Comparison of ENCODE assay signal across 20 mouse cellular contexts in genomic region chr11:102957692-102958091, GRCm38 (mm10). TPM values are rescaled to one million over a fixed set of nuclear protein-coding genes. Genes with fewer than 3 reads are reported as not detected.
DNase-seq lines count a peak whose midpoint lies in the region; ATAC-seq and TF ChIP-seq lines count a peak whose summit lies in the region.
"Had no signal": no experiment of that assay in that cellular context is flagged by ENCODE, and none has a peak within 500 bp of the region (broad histone marks: within the 10 kb centered on the region; RNA-seq: fewer than 3 reads in every experiment).

No protein-coding gene starts in this region.

- no peak for DNase-seq in intestine, embryonic 14.5 days (ENCODE audit: low spot score)
- no peak for DNase-seq in hindbrain, postnatal 0 days (ENCODE audit: low spot score)
- DNase-seq in kidney, adult 9 months = no peak
- no peak for DNase-seq in cerebellum, adult 8-10 months
- DNase-seq: cerebellum, postnatal 36 days; forebrain, postnatal 0 days; thymus, postnatal 36 days had no signal

- H3K4me2 ChIP-seq in intestine, embryonic 14.5 days (ENCODE audit: low read length) = peak overlapping the region; percentile 2; the same call in 1 of the 2 replicates
- H3K4me2 ChIP-seq in intestine, postnatal 0 days (replicated peaks; ENCODE audit: low read depth) = no peak overlapping the region
- H3K4me2 ChIP-seq in embryonic facial prominence, embryonic 15.5 days (replicated peaks) = no peak overlapping the region
- no peak overlapping the region for H3K4me2 ChIP-seq in hindbrain, postnatal 0 days (ENCODE audit: low read depth, low read length)
- H3K4me2 ChIP-seq: heart, embryonic 15.5 days; hindbrain, embryonic 15.5 days; kidney, embryonic 15.5 days; limb, embryonic 13.5 days; liver, embryonic 15.5 days had no signal

- H3K27ac ChIP-seq in intestine, embryonic 14.5 days (ENCODE audit: low read depth) = peak overlapping the region; percentile 84
- H3K27ac ChIP-seq in intestine, postnatal 0 days (ENCODE audit: low read depth, low read length) = no peak overlapping the region
- peak overlapping the region; percentile 34; the same call in 1 of the 2 replicates for H3K27ac ChIP-seq in embryonic facial prominence, embryonic 15.5 days (replicated peaks)
- H3K27ac ChIP-seq in hindbrain, postnatal 0 days = peak overlapping the region; percentile 51; the same call in 1 of the 2 replicates
- peak overlapping the region; percentile 20; the same call in 1 of the 2 replicates for H3K27ac ChIP-seq in small intestine, adult 2 months (ENCODE audit: insufficient read depth, low read depth, low read length)
- H3K27ac ChIP-seq: gastrocnemius, adult 2 months; heart, embryonic 15.5 days; kidney, embryonic 15.5 days; limb, embryonic 13.5 days; liver, embryonic 15.5 days had no signal

- H3K9me3 ChIP-seq in intestine, embryonic 14.5 days (ENCODE audit: control insufficient read depth, low read length) = no peaks in the 10 kb centered on the region
- no peaks in the 10 kb centered on the region for H3K9me3 ChIP-seq in intestine, postnatal 0 days (ENCODE audit: control insufficient read depth)
- H3K9me3 ChIP-seq in embryonic facial prominence, embryonic 15.5 days (replicated peaks) = no peaks in the 10 kb centered on the region
- H3K9me3 ChIP-seq in hindbrain, postnatal 0 days (ENCODE audit: low read length) = no peaks in the 10 kb centered on the region
- H3K9me3 ChIP-seq: heart, embryonic 15.5 days; hindbrain, embryonic 15.5 days; kidney, embryonic 15.5 days; limb, embryonic 13.5 days; liver, embryonic 15.5 days had no signal

- ATAC-seq in intestine, embryonic 14.5 days (replicated peaks; ENCODE audit: low FRiP score, low TSS enrichment, low read depth) = no peak
- no peak for ATAC-seq in intestine, postnatal 0 days
- no peak for ATAC-seq in embryonic facial prominence, embryonic 15.5 days (ENCODE audit: insufficient number of reproducible peaks, low FRiP score, low TSS enrichment, low read depth)
- ATAC-seq in hindbrain, postnatal 0 days = peak; percentile 27; the same call in 1 of the 2 replicates
- ATAC-seq: Patski had no signal

- no peaks in the 10 kb centered on the region for H3K36me3 ChIP-seq in intestine, embryonic 14.5 days (ENCODE audit: control insufficient read depth, insufficient read depth, low read length)
- no peaks in the 10 kb centered on the region for H3K36me3 ChIP-seq in intestine, postnatal 0 days (ENCODE audit: control insufficient read depth, insufficient read depth)
- no peaks in the 10 kb centered on the region for H3K36me3 ChIP-seq in embryonic facial prominence, embryonic 15.5 days
- H3K36me3 ChIP-seq in hindbrain, postnatal 0 days (ENCODE audit: insufficient read depth, low read length) = no peaks in the 10 kb centered on the region
- no peaks in the 10 kb centered on the region for H3K36me3 ChIP-seq in small intestine, adult 2 months (ENCODE audit: control insufficient read depth, insufficient read depth, low read length)
- H3K36me3 ChIP-seq: heart, embryonic 15.5 days; hindbrain, embryonic 15.5 days; kidney, embryonic 15.5 days; limb, embryonic 13.5 days; liver, embryonic 15.5 days had no signal

- H3K27me3 ChIP-seq in intestine, embryonic 14.5 days (replicated peaks; ENCODE audit: control insufficient read depth, insufficient read depth, low read length) = no peaks in the 10 kb centered on the region
- peaks cover 9% of the 10 kb centered on the region for H3K27me3 ChIP-seq in intestine, postnatal 0 days (replicated peaks; ENCODE audit: control insufficient read depth, insufficient read depth, low read length)
- H3K27me3 ChIP-seq in embryonic facial prominence, embryonic 15.5 days = no peaks in the 10 kb centered on the region
- peaks cover 2% of the 10 kb centered on the region; the same call in 1 of the 2 replicates for H3K27me3 ChIP-seq in hindbrain, postnatal 0 days (ENCODE audit: insufficient read depth, low read length)
- H3K27me3 ChIP-seq in small intestine, adult 2 months (ENCODE audit: control insufficient read depth, insufficient read depth, low read length) = no peaks in the 10 kb centered on the region
- H3K27me3 ChIP-seq: hindbrain, embryonic 15.5 days; Patski had no signal

- H3K4me1 ChIP-seq in intestine, embryonic 14.5 days (replicated peaks; ENCODE audit: control insufficient read depth, insufficient read depth, low read length) = peaks cover 37% of the 10 kb centered on the region
- H3K4me1 ChIP-seq in intestine, postnatal 0 days (replicated peaks; ENCODE audit: control insufficient read depth, insufficient read depth, low read length) = no peaks in the 10 kb centered on the region
- peaks cover 27% of the 10 kb centered on the region for H3K4me1 ChIP-seq in embryonic facial prominence, embryonic 15.5 days
- H3K4me1 ChIP-seq in hindbrain, postnatal 0 days (ENCODE audit: insufficient read depth, low read length) = peaks cover under 1% of the 10 kb centered on the region; the same call in 1 of the 2 replicates
- H3K4me1 ChIP-seq in small intestine, adult 2 months (ENCODE audit: control insufficient read depth, insufficient read depth, insufficient read length, low read length) = no peaks in the 10 kb centered on the region; the same call in 1 of the 2 replicates
- H3K4me1 ChIP-seq: liver, embryonic 15.5 days had no signal

- TF ChIP-seq POLR2A in small intestine, adult 2 months (IDR thresholded peaks at IDR 0.05; ENCODE audit: low read depth, low read length) = no peak

- TF ChIP-seq CTCF in intestine, postnatal 0 days (IDR thresholded peaks at IDR 0.05; ENCODE audit: low read depth) = no peak
- no peak for TF ChIP-seq CTCF in hindbrain, postnatal 0 days (IDR thresholded peaks at IDR 0.05; ENCODE audit: low read depth)
- no peak for TF ChIP-seq CTCF in small intestine, adult 2 months (IDR thresholded peaks at IDR 0.05; ENCODE audit: extremely low read depth, insufficient read length, insufficient replicate concordance, low read depth, low read length)

- no peak overlapping the region for H3K4me3 ChIP-seq in intestine, embryonic 14.5 days (ENCODE audit: low read depth, low read length)
- no peak overlapping the region for H3K4me3 ChIP-seq in intestine, postnatal 0 days (ENCODE audit: low read depth, low read length)
- no peak overlapping the region for H3K4me3 ChIP-seq in embryonic facial prominence, embryonic 15.5 days (replicated peaks)
- H3K4me3 ChIP-seq in hindbrain, postnatal 0 days (ENCODE audit: low read length) = no peak overlapping the region
- no peak overlapping the region for H3K4me3 ChIP-seq in small intestine, adult 2 months (ENCODE audit: low read depth, low read length)
- H3K4me3 ChIP-seq: erythroblast, embryonic 14.5 days; gastrocnemius, adult 2 months; heart, embryonic 15.5 days; hindbrain, embryonic 15.5 days; kidney, embryonic 15.5 days; limb, embryonic 13.5 days; liver, embryonic 15.5 days had no signal

- WGBS in intestine, embryonic 14.5 days = 58% methylated on average over 8 of the region's 8 CpGs
- WGBS in intestine, postnatal 0 days = 65% methylated on average over 8 of the region's 8 CpGs
- 74% methylated on average over 8 of the region's 8 CpGs for WGBS in embryonic facial prominence, embryonic 15.5 days
- WGBS in hindbrain, postnatal 0 days = 62% methylated on average over 8 of the region's 8 CpGs
- WGBS in small intestine, adult 2 months = 72% methylated on average over 8 of the region's 8 CpGs

- H3K9ac ChIP-seq in intestine, embryonic 14.5 days (ENCODE audit: low read length) = no peak overlapping the region
- no peak overlapping the region for H3K9ac ChIP-seq in intestine, postnatal 0 days (ENCODE audit: low read depth, low read length)
- H3K9ac ChIP-seq in embryonic facial prominence, embryonic 15.5 days = no peak overlapping the region
- no peak overlapping the region for H3K9ac ChIP-seq in hindbrain, postnatal 0 days (replicated peaks; ENCODE audit: low read length)
- H3K9ac ChIP-seq: forebrain, postnatal 0 days; heart, embryonic 15.5 days; hindbrain, embryonic 15.5 days; kidney, embryonic 15.5 days; limb, embryonic 13.5 days; liver, embryonic 15.5 days had no signal

RNA-seq across cellular contexts. Expression of gene C1ql1, which starts 11.2 kb away (rescaled TPM):
- 8.2 and 9.0 TPM in 2 replicates for polyA plus RNA-seq in intestine, embryonic 14.5 days (2014; fragmentation: Nextera tagmentation; extraction: Ambion mirVana)
- polyA plus RNA-seq in intestine, postnatal 0 days (2015; fragmentation: Nextera tagmentation; extraction: Ambion mirVana) = 0.85 and 1.1 TPM in 2 replicates
- 2.7 and 4.1 TPM in 2 replicates for polyA plus RNA-seq in embryonic facial prominence, embryonic 15.5 days (2015; fragmentation: Nextera tagmentation; extraction: Ambion mirVana)
- 61.0 and 65.6 TPM in 2 replicates for total RNA-seq in hindbrain, postnatal 0 days (2014; rRNA removed)
- 16.9 and 18.9 TPM in 2 replicates for polyA plus RNA-seq in hindbrain, postnatal 0 days (2015; fragmentation: Nextera tagmentation; extraction: Ambion mirVana)
- 0.29 and 0.70 TPM in 2 replicates for polyA plus RNA-seq in small intestine, adult 2 months (2012; rRNA removed)
- total RNA-seq: gastrocnemius, adult 2 months; heart, adult 18-20 months had no signal
- polyA plus RNA-seq: erythroblast, embryonic 14.5 days had no signal

RNA-seq across cellular contexts. Expression of gene Kif18b, which starts 32.8 kb away (rescaled TPM):
- 7.0 and 7.8 TPM in 2 replicates for polyA plus RNA-seq in intestine, embryonic 14.5 days (2014; fragmentation: Nextera tagmentation; extraction: Ambion mirVana)
- 0.88 and 1.1 TPM in 2 replicates for polyA plus RNA-seq in intestine, postnatal 0 days (2015; fragmentation: Nextera tagmentation; extraction: Ambion mirVana)
- 8.0 and 8.8 TPM in 2 replicates for polyA plus RNA-seq in embryonic facial prominence, embryonic 15.5 days (2015; fragmentation: Nextera tagmentation; extraction: Ambion mirVana)
- total RNA-seq in hindbrain, postnatal 0 days (2014; rRNA removed) = 9.2 and 11.7 TPM in 2 replicates
- polyA plus RNA-seq in hindbrain, postnatal 0 days (2015; fragmentation: Nextera tagmentation; extraction: Ambion mirVana) = 1.9 and 2.1 TPM in 2 replicates
- 2.2 and 5.0 TPM in 2 replicates for polyA plus RNA-seq in small intestine, adult 2 months (2012; rRNA removed)
- total RNA-seq: gastrocnemius, adult 2 months; layer of hippocampus, adult 18-20 months had no signal

RNA-seq across cellular contexts. Expression of gene Gfap, which starts 57.0 kb away (rescaled TPM):
- 0.28 and 0.58 TPM in 2 replicates for polyA plus RNA-seq in intestine, embryonic 14.5 days (2014; fragmentation: Nextera tagmentation; extraction: Ambion mirVana)
- 0.14 and 0.17 TPM in 2 replicates for polyA plus RNA-seq in intestine, postnatal 0 days (2015; fragmentation: Nextera tagmentation; extraction: Ambion mirVana)
- polyA plus RNA-seq in embryonic facial prominence, embryonic 15.5 days (2015; fragmentation: Nextera tagmentation; extraction: Ambion mirVana) = 0.39 and 0.51 TPM in 2 replicates
- total RNA-seq in hindbrain, postnatal 0 days (2014; rRNA removed) = 79.1 and 105 TPM in 2 replicates
- polyA plus RNA-seq in hindbrain, postnatal 0 days (2015; fragmentation: Nextera tagmentation; extraction: Ambion mirVana) = 74.4 and 89.2 TPM in 2 replicates
- polyA plus RNA-seq in small intestine, adult 2 months (2012; rRNA removed) = 0.30 and 0.65 TPM in 2 replicates
- total RNA-seq: gastrocnemius, adult 2 months had no signal

Comparison
In these comparisons a context has a peak if more than half of its experiments do, and no peak if none do; other contexts are left out.
1. RNA of gene Gfap, which starts 57.0 kb away (polyA plus RNA-seq): 74.4 to 89.2 TPM in hindbrain, postnatal 0 days; 0.39 to 0.51 TPM in embryonic facial prominence, embryonic 15.5 days, 0.30 to 0.65 TPM in small intestine, adult 2 months, 0.28 to 0.58 TPM in intestine, embryonic 14.5 days and 0.14 to 0.17 TPM in intestine, postnatal 0 days; every median in the first group is over 10 times any median in the second.